Mouse (Mus musculus) limb, embryonic 11.5 days (tissue): ENCODE results near the gene Sgo2b. TPM values are rescaled to one million over a fixed set of nuclear protein-coding genes. Genes with fewer than 3 reads are reported as not detected.

Source experiments
- ATAC-seq: fragments of 200-750 bp; cut with Nextera tagmentation; 2 replicates; pipeline ENCODE4 v1.8.0; 2017; ENCODE audit warnings: low read depth; ENCODE audit not compliant: insufficient number of reproducible peaks, low FRiP score, low TSS enrichment
- DNase-seq: peaks from one replicate; pipeline ENCODE4 v3.0.0-alpha.2; 2015; ENCODE audit warnings: low spot score
- H3K27ac ChIP-seq: fragments of 300-500 bp; sonication (generic); replicated peaks from 2 replicates; pipeline ENCODE4 v1.5.1; 2014; ENCODE audit warnings: low read depth, mild to moderate bottlenecking, low read length
- H3K27me3 ChIP-seq: fragments of 300-500 bp; sonication (generic); 2 replicates; pipeline ENCODE4 v1.6.1; 2014; ENCODE audit warnings: mild to moderate bottlenecking, low read length, mixed read lengths; ENCODE audit not compliant: control insufficient read depth, insufficient read depth
- H3K36me3 ChIP-seq: fragments of 300-500 bp; sonication (generic); 2 replicates; pipeline ENCODE4 v1.6.1; 2014; ENCODE audit warnings: mild to moderate bottlenecking, low read length, moderate library complexity, mixed read lengths; ENCODE audit not compliant: control insufficient read depth, insufficient read depth
- H3K4me1 ChIP-seq: fragments of 300-500 bp; sonication (generic); 2 replicates; pipeline ENCODE4 v1.6.1; 2014; ENCODE audit warnings: low read length, mixed read lengths; ENCODE audit not compliant: control insufficient read depth, insufficient read depth
- H3K4me2 ChIP-seq: fragments of 300-500 bp; sonication (generic); 2 replicates; pipeline ENCODE4 v1.6.1; 2014; ENCODE audit warnings: low read depth, mild to moderate bottlenecking, moderate library complexity; ENCODE audit not compliant: severe bottlenecking
- H3K4me3 ChIP-seq: fragments of 300-500 bp; sonication (generic); 2 replicates; pipeline ENCODE4 v1.5.1; 2014; ENCODE audit warnings: low read depth, low read length
- H3K9ac ChIP-seq: fragments of 300-500 bp; sonication (generic); 2 replicates; pipeline ENCODE4 v1.6.1; 2014; ENCODE audit warnings: mild to moderate bottlenecking, low read length
- H3K9me3 ChIP-seq: fragments of 300-500 bp; sonication (generic); 2 replicates; pipeline ENCODE4 v1.6.1; 2016; ENCODE audit warnings: low read length; ENCODE audit not compliant: control insufficient read depth
- WGBS: fragments of 180-500 bp; shearing (Covaris S2); extraction: QIAGEN DNeasy Blood & Tissue Kit; methylation state at CpG from one replicate; pipeline ENCODE4 v1.1.7; 2014; 5-methylcytosine and 5-hydroxymethylcytosine counted together
- polyA plus RNA-seq: library from polyadenylated mRNA; unstranded; fragments of >200 nt; fragmentation: Nextera tagmentation; extraction: Ambion mirVana; gene quantifications from 2 replicates; pipeline ENCODE4 v1.2.1, GENCODE M21; 2014

Sgo2b gene
- polyA plus RNA-seq, 1 experiment from 2014 or later, result not detected

GRCm38 (mm10) chr8:63895096-63895495 lies 57.0 kb downstream of the Sgo2b start:
- 70% methylated on average over 2 of the region's 2 CpGs for WGBS
- no peak overlapping the region for H3K9ac ChIP-seq
- DNase-seq, result no peak
- H3K27ac ChIP-seq, result no peak overlapping the region
- no peak overlapping the region for H3K4me3 ChIP-seq
- H3K9me3 ChIP-seq, result no peaks in the 10 kb centered on the region
- H3K4me2 ChIP-seq, result no peak overlapping the region
- H3K4me1 ChIP-seq, result no peaks in the 10 kb centered on the region
- ATAC-seq, result no peak
- no peaks in the 10 kb centered on the region for H3K27me3 ChIP-seq
- H3K36me3 ChIP-seq, result no peaks in the 10 kb centered on the region

GRCm38 (mm10) chr8:63878353-63878752 lies 73.7 kb downstream of the Sgo2b start:
- Histone ChIP-seq H3K36me3 (no peaks in the 10 kb centered on the region), H3K4me3 (no peak overlapping the region), H3K9me3 (no peaks in the 10 kb centered on the region), H3K4me1 (no peaks in the 10 kb centered on the region), H3K4me2 (no peak overlapping the region), H3K27me3 (no peaks in the 10 kb centered on the region), H3K27ac (no peak overlapping the region), H3K9ac (no peak overlapping the region)
- ATAC-seq (no peak), DNase-seq (no peak)
- whole genome bisulfite sequencing, result 79% methylated on average over 4 of the region's 4 CpGs

GRCm38 (mm10) chr8:63877393-63877792 lies 74.7 kb downstream of the Sgo2b start:
- no peak overlapping the region for H3K4me3 ChIP-seq
- WGBS, result 27% methylated on average over 6 of the region's 6 CpGs
- H3K36me3 ChIP-seq, result no peaks in the 10 kb centered on the region
- H3K27me3 ChIP-seq, result no peaks in the 10 kb centered on the region
- DNase-seq (peak; percentile 81), ATAC-seq (0 out of 2 replicates have a peak, but pooled peaks have one; percentile 74)
- H3K9me3 ChIP-seq, result no peaks in the 10 kb centered on the region
- no peak overlapping the region for H3K4me2 ChIP-seq
- no peak overlapping the region for H3K9ac ChIP-seq
- H3K4me1 ChIP-seq, result no peaks in the 10 kb centered on the region
- no peak overlapping the region for H3K27ac ChIP-seq

GRCm38 (mm10) chr8:63876949-63877348 lies 75.1 kb downstream of the Sgo2b start:
- WGBS, result 92% methylated on average over 7 of the region's 7 CpGs
- Histone ChIP-seq H3K4me2 (no peak overlapping the region), H3K4me3 (no peak overlapping the region), H3K4me1 (no peaks in the 10 kb centered on the region), H3K27ac (no peak overlapping the region), H3K36me3 (no peaks in the 10 kb centered on the region), H3K9me3 (no peaks in the 10 kb centered on the region), H3K9ac (no peak overlapping the region), H3K27me3 (no peaks in the 10 kb centered on the region)
- ATAC-seq, result no peak
- DNase-seq, result no peak
